Mouse (Mus musculus): ENCODE data around the gene Golgb1. TPM values are rescaled to one million over a fixed set of nuclear protein-coding genes. Genes with fewer than 3 reads are reported as not detected.

Golgb1 gene
- polyA plus RNA-seq, 1 experiment from 2014 or later, result 67.1 TPM

DNA sequence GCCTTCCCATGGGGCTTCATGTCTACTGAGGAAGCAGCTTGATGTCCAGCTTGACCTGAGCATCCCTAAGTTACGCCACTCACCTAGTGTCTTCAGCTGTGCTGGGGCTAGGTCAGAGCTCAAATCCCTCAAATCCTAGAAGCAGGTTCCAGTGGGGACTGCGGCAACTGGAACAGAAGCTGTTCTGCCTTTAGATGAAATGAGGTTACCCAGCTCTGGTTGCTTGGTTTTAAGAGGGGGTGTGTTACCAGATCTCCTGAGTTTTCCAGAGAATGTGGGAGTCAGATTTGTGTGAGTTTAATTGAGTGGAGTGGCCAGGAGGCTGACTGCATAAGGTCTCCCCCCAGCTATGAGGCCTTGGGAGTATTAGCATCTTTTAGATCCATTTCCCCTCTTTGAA, 104.2 kb downstream of the Golgb1 start:
- Histone ChIP-seq H3K4me3 (no peak overlapping the region), H3K27me3 (ENCODE audit: insufficient read depth, poor library complexity, severe bottlenecking) (no peaks in the 10 kb centered on the region), H3K4me1 (no peaks in the 10 kb centered on the region), H3K36me3 (peaks cover 9% of the 10 kb centered on the region; the same call in 1 of the 2 replicates), H3K27ac (no peak overlapping the region), H3K9me3 (no peaks in the 10 kb centered on the region)
- WGBS, result 88% methylated on average over 2 of the region's 2 CpGs
- DNase-seq (ENCODE audit: low spot score), result no peak

Other genes with a start within 250 kb of the Golgb1 start
- gene Cd86, start 209.1 kb upstream of the Golgb1 start, polyA plus RNA-seq (2016; fragmentation: Nextera tagmentation; extraction: Ambion mirVana), result 0.30 TPM in 2 replicates
- 0.11 and 0.44 TPM in 2 replicates for gene Ildr1, start 181.2 kb upstream of the Golgb1 start, polyA plus RNA-seq (2016; fragmentation: Nextera tagmentation; extraction: Ambion mirVana)
- 0.80 and 1.5 TPM in 2 replicates for gene Slc15a2, start 90.2 kb upstream of the Golgb1 start, polyA plus RNA-seq (2016; fragmentation: Nextera tagmentation; extraction: Ambion mirVana)
- gene Iqcb1, start 46.8 kb upstream of the Golgb1 start, polyA plus RNA-seq (2016; fragmentation: Nextera tagmentation; extraction: Ambion mirVana), result 37.5 and 47.8 TPM in 2 replicates
- 0.38 and 1.3 TPM in 2 replicates for gene Eaf2, start 137 bp upstream of the Golgb1 start, polyA plus RNA-seq (2016; fragmentation: Nextera tagmentation; extraction: Ambion mirVana)
- 2.2 and 3.8 TPM in 2 replicates for gene Hcls1, start 59.8 kb downstream of the Golgb1 start, polyA plus RNA-seq (2016; fragmentation: Nextera tagmentation; extraction: Ambion mirVana)
- gene Fbxo40, start 115.3 kb downstream of the Golgb1 start, polyA plus RNA-seq (2016; fragmentation: Nextera tagmentation; extraction: Ambion mirVana), result 3.7 and 6.9 TPM in 2 replicates
- 9.8 and 11.1 TPM in 2 replicates for gene Polq, start 136.6 kb downstream of the Golgb1 start, polyA plus RNA-seq (2016; fragmentation: Nextera tagmentation; extraction: Ambion mirVana)

All from heart, embryonic 10.5 days (tissue).